Mouse (Mus musculus): ENCODE measurements around the gene Lrp1. TPM values are rescaled to one million over a fixed set of nuclear protein-coding genes. Genes with fewer than 3 reads are reported as not detected.

Gene Lrp1
- total and polyA plus RNA-seq, 3 experiments = 0.39 to 0.42 TPM; not detected in 1

DNA sequence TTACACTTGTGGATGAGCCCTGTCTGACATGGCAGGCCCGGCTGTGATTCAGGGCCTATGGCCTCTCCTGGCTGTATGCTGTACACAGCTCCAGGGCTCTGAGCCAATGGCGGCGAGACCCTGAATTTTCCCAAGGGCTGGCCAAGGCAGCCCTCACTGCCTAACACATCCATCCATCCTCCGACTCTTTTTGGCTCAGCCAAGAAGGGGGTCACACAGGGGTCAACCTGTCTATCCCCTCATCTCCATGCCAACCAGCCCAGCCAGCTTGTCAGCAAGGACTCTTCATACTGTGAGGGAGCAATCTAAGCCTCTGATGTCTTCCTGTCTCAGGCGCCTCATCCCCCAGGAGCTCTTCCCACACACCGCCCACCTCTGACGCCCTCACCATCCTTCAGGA is 29.4 kb downstream of the Lrp1 start:
- H3K9me3 ChIP-seq (replicated peaks; ENCODE audit: insufficient read depth, low read length) = no peaks in the 10 kb centered on the region
- no peaks in the 10 kb centered on the region for H3K79me2 ChIP-seq (ENCODE audit: control insufficient read depth, insufficient read depth, low read length, poor library complexity)
- DNase-seq (ENCODE audit: low read depth, low spot score) = no peak
- H3K27ac ChIP-seq (ENCODE audit: control insufficient read depth, low read depth, low read length) = no peak overlapping the region
- H3K4me1 ChIP-seq (ENCODE audit: control insufficient read depth in 1 of 2, insufficient read depth in 2 of 2, low read length in 2 of 2) = peaks cover 0 to 29% of the 10 kb centered on the region in 2 experiments; a peak in 2 of 4 replicates
- H3K27me3 ChIP-seq (ENCODE audit: control insufficient read depth in 1 of 2, insufficient read depth in 2 of 2, low read length in 2 of 2) = no peaks in the 10 kb centered on the region; a peak in 1 of 4 replicates
- no peak overlapping the region for H3K4me3 ChIP-seq (ENCODE audit: control insufficient read depth in 1 of 2, insufficient read depth in 1 of 2, low read depth in 2 of 2, low read length in 2 of 2)
- TF ChIP-seq MYB (IDR thresholded peaks at IDR 0.05; ENCODE audit: low read depth, low read length) (no peak), ZC3H11A (IDR thresholded peaks at IDR 0.05; ENCODE audit: low read depth, low read length) (no peak), KAT2A (conservative IDR thresholded peaks at IDR 0.05; ENCODE audit: low read depth, low read length) (no peak), ELF1 (IDR thresholded peaks at IDR 0.05; ENCODE audit: low read depth, low read length) (no peak), ZNF384 (IDR thresholded peaks at IDR 0.05; ENCODE audit: low read depth, low read length) (no peak), MAZ (IDR thresholded peaks at IDR 0.05; ENCODE audit: low read depth, low read length) (no peak), ZMIZ1 (IDR thresholded peaks at IDR 0.05; ENCODE audit: low read depth, low read length) (no peak), HCFC1 (IDR thresholded peaks at IDR 0.05; ENCODE audit: low read depth, low read length) (no peak), MEF2A (IDR thresholded peaks at IDR 0.05; ENCODE audit: extremely low read depth, insufficient replicate concordance, low read depth, low read length, poor library complexity, severe bottlenecking) (no peak), POLR2AphosphoS5 (IDR thresholded peaks at IDR 0.05; ENCODE audit: borderline replicate concordance, low read depth, low read length) (no peak), BHLHE40 (IDR thresholded peaks at IDR 0.05; ENCODE audit: borderline replicate concordance, low read depth, low read length) (no peak)
- no peak overlapping the region for H3K9ac ChIP-seq (ENCODE audit: control insufficient read depth, low read depth, low read length, poor library complexity, severe bottlenecking)
- peaks cover 0 to 12% of the 10 kb centered on the region in 2 experiments; a peak in 2 of 4 replicates for H3K36me3 ChIP-seq (ENCODE audit: control insufficient read depth in 1 of 2, insufficient read depth in 2 of 2, low read length in 2 of 2)

DNA sequence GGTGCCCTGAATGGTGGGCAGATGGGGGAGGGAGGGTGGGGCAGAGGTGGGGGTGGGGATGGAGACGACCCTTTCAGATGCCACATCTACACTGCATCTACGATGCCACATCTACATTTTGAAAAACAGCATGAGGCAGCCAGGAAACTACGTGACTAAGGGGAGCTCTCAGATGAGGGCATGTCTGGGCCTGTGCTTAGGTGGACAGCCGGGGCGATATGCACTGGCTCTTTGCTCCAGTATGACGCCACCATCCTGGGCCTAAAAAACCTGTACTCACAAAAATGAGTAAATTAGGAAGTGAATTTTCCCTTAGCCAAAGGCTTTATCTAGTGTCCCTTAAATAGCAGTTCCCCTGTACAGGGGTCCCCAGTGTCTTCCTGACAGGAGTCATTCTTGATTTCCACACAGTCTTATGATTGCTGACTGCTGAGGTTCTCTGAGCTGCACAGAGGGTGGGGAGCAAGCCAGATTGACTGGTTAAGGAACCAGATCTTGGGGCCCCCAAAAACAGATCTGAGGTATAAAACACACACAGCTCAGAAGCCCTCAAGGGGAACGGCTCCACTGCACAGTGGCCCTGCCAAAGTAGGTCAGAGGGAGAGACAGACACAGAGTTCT is 30.0 kb downstream of the Lrp1 start:
- TF ChIP-seq ZKSCAN1 (IDR thresholded peaks at IDR 0.05; ENCODE audit: low read depth, low read length) = no peak
- TF ChIP-seq TCF12 (IDR thresholded peaks at IDR 0.05; ENCODE audit: low read depth, low read length) = no peak
- no peak for TF ChIP-seq GABPA (IDR thresholded peaks at IDR 0.05; ENCODE audit: low read depth, low read length)
- TF ChIP-seq CHD1 (IDR thresholded peaks at IDR 0.05; ENCODE audit: low read depth, low read length) = no peak
- TF ChIP-seq MYB (IDR thresholded peaks at IDR 0.05; ENCODE audit: low read depth, low read length) = no peak
- TF ChIP-seq MXI1 (IDR thresholded peaks at IDR 0.05; ENCODE audit: low read depth, low read length) = no peak
- TF ChIP-seq RCOR1 (IDR thresholded peaks at IDR 0.05; ENCODE audit: low read depth, low read length) = no peak
- no peak for TF ChIP-seq GATA1 (IDR thresholded peaks at IDR 0.05; ENCODE audit: low read depth, low read length)
- no peak for TF ChIP-seq NELFE (IDR thresholded peaks at IDR 0.05; ENCODE audit: low read depth, low read length)
- no peak for TF ChIP-seq MYC (IDR thresholded peaks at IDR 0.05; ENCODE audit: low read depth, low read length)
- TF ChIP-seq POLR2AphosphoS2 (IDR thresholded peaks at IDR 0.05; ENCODE audit: low read length) = no peak
- TF ChIP-seq ZMIZ1 (IDR thresholded peaks at IDR 0.05; ENCODE audit: low read depth, low read length) = no peak
- no peak for TF ChIP-seq JUND (IDR thresholded peaks at IDR 0.05; ENCODE audit: low read depth, low read length)
- no peak for TF ChIP-seq TBP (IDR thresholded peaks at IDR 0.05; ENCODE audit: low read depth, low read length)
- no peak for TF ChIP-seq POLR2A (IDR thresholded peaks at IDR 0.05; ENCODE audit: control insufficient read depth in 1 of 2, insufficient read depth in 1 of 2, low read depth in 1 of 2, low read length in 2 of 2, poor library complexity in 1 of 2)
- peaks cover 0 to 8% of the 10 kb centered on the region in 2 experiments; a peak in 2 of 4 replicates for H3K36me3 ChIP-seq (ENCODE audit: control insufficient read depth in 1 of 2, insufficient read depth in 2 of 2, low read length in 2 of 2)
- no peak for DNase-seq (ENCODE audit: low read depth, low spot score)

More for the DNA sequence above, 30.0 kb downstream of the Lrp1 start:
- Histone ChIP-seq H3K9ac (ENCODE audit: control insufficient read depth, low read depth, low read length, poor library complexity, severe bottlenecking) (no peak overlapping the region), H3K79me2 (ENCODE audit: control insufficient read depth, insufficient read depth, low read length, poor library complexity) (no peaks in the 10 kb centered on the region), H3K4me3 (ENCODE audit: control insufficient read depth in 1 of 2, insufficient read depth in 1 of 2, low read depth in 2 of 2, low read length in 2 of 2) (no peak overlapping the region), H3K27ac (ENCODE audit: control insufficient read depth, low read depth, low read length) (no peak overlapping the region), H3K27me3 (ENCODE audit: control insufficient read depth in 1 of 2, insufficient read depth in 2 of 2, low read length in 2 of 2) (no peaks in the 10 kb centered on the region; a peak in 1 of 4 replicates), H3K9me3 (replicated peaks; ENCODE audit: insufficient read depth, low read length) (no peaks in the 10 kb centered on the region), H3K4me1 (ENCODE audit: control insufficient read depth in 1 of 2, insufficient read depth in 2 of 2, low read length in 2 of 2) (peaks cover 0 to 24% of the 10 kb centered on the region in 2 experiments; a peak in 2 of 4 replicates)

Measured in MEL (cell line).